Mouse (Mus musculus) bone marrow macrophage, adult 2 months (primary cell): ENCODE results near the gene Lysmd3. TPM values are rescaled to one million over a fixed set of nuclear protein-coding genes. Genes with fewer than 3 reads are reported as not detected.

Experiments used
- H3K27ac ChIP-seq: 2 replicates; pipeline ENCODE4 v1.5.1; 2012; ENCODE audit warnings: low read depth, low read length; ENCODE audit not compliant: insufficient read depth
- H3K4me1 ChIP-seq: 2 replicates; pipeline ENCODE4 v1.6.1; 2012; ENCODE audit warnings: low read length; ENCODE audit not compliant: control insufficient read depth, insufficient read depth
- H3K4me3 ChIP-seq: 2 replicates; pipeline ENCODE4 v1.5.1; 2012; ENCODE audit warnings: mild to moderate bottlenecking, low read length, moderate library complexity; ENCODE audit not compliant: insufficient read depth
- CTCF ChIP-seq: IDR thresholded peaks from 2 replicates; pipeline ENCODE4 v1.5.1; 2012; ENCODE audit warnings: low read depth, mild to moderate bottlenecking, low read length, moderate library complexity
- POLR2A ChIP-seq: IDR thresholded peaks from 2 replicates; pipeline ENCODE4 v1.6.1; 2012; ENCODE audit warnings: mild to moderate bottlenecking, low read depth, low read length, borderline replicate concordance
- polyA plus RNA-seq: library from polyadenylated mRNA; stranded (reverse); fragments of >200 nt; gene quantifications from 2 replicates; pipeline ENCODE4 v1.2.4, GENCODE M21; 2012; ENCODE audit not compliant: missing spikeins, insufficient read depth, insufficient read length

The Lysmd3 gene
- polyA plus RNA-seq, 1 experiment, result 18.9 TPM

DNA sequence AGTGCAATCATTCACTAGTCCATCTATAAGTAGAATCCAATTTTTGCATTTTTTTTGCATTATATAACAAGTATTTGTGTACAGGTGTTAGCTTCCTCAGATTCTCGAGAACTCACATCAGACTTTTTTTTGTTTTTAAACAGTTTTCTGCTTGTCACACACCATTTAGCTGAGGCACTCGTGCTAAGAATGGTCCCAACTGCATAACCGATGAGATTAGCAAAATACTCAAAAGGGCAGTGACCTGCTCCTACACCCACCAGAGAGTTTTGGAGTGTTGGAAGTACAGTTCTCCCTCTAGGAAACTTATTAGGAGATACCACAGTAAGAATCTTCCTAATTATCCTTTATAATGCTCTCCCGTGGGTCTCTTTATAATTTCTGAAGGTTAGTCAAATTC lies 52.3 kb downstream of the Lysmd3 start:
- no peak overlapping the region for H3K27ac ChIP-seq
- TF ChIP-seq POLR2A (no peak), CTCF (no peak)
- H3K4me1 ChIP-seq, result peaks cover 11% of the 10 kb centered on the region
- peak overlapping the region; percentile 62 for H3K4me3 ChIP-seq

DNA sequence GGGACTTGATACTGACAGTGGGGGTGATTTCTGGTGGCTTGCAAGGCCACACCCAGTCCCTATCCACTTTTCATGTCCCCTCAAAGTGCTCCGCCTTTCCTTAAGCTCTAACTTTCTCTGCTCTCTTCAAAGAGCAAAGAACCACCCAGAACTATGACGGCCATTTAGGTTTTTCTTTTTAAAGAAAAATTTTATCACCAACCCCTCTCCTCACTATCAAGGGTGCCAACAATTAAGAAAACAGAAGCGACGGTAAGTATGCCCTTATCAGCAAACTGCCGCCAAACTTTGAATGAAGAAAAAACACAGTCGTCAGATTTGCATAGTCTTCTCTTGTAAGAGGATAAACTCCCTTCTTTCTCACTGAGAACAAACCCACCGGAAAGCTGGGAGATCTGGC lies 52.8 kb downstream of the Lysmd3 start:
- Histone ChIP-seq H3K27ac (0 out of 2 replicates have a peak overlapping the region, but pooled peaks have one; percentile 19), H3K4me3 (peak overlapping the region; percentile 62), H3K4me1 (peaks cover 11% of the 10 kb centered on the region)
- TF ChIP-seq CTCF (no peak), POLR2A (no peak)

DNA sequence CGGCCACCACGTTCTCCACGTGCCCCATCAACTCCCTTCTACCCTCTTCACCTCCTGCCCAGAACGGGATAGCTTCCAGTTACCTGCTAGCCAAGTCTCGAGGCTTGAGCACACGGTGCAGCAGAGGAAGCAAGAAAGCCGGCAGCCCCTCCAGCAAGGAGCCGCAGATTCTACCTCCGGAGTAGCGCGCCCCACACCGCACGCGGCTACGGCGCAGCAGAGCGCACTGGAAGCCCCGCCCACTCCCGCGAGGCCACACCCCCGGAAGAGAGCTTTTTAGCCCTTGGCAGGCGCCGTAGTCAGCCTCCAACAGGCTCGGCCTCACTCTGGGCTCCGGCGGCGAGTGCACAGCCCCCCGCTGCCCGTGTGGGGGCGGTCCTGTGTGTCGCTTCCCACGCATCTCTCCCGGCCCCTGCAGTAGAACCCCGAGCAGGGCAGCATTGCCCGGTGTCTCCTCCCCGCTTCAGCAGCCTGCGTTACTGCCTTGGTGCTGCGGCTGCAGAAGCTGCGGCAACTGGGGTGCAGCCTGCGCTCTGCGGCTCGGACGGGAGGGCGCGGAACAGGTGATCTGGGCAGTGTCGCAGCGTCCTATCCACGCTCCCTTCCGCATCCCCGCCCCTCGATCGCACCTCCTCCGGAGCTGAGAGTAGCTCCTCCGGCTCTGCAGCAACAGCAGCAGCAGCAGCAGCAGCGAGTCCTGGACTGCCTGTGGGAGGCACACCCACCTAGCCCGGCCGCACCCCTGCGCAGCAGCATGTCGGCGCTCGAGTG lies 53.5 kb downstream of the Lysmd3 start, which contains the start of the genes Polr3g and Mblac2:
Gene Polr3g, minus strand, starts transcription at position 239 of the 771 bp plus-strand sequence.
Gene Mblac2, plus strand, starts transcription at position 567 of the 771 bp plus-strand sequence.
- Histone ChIP-seq H3K4me3 (peak within 1 kb of the TSS; percentile 62), H3K27ac (peak within 1 kb of the TSS; percentile 61), H3K4me1 (peaks cover 11% of the 10 kb centered on the region)
- TF ChIP-seq CTCF, result no peak
- TF ChIP-seq POLR2A, result no peak; the same call in 1 of the 2 replicates

DNA sequence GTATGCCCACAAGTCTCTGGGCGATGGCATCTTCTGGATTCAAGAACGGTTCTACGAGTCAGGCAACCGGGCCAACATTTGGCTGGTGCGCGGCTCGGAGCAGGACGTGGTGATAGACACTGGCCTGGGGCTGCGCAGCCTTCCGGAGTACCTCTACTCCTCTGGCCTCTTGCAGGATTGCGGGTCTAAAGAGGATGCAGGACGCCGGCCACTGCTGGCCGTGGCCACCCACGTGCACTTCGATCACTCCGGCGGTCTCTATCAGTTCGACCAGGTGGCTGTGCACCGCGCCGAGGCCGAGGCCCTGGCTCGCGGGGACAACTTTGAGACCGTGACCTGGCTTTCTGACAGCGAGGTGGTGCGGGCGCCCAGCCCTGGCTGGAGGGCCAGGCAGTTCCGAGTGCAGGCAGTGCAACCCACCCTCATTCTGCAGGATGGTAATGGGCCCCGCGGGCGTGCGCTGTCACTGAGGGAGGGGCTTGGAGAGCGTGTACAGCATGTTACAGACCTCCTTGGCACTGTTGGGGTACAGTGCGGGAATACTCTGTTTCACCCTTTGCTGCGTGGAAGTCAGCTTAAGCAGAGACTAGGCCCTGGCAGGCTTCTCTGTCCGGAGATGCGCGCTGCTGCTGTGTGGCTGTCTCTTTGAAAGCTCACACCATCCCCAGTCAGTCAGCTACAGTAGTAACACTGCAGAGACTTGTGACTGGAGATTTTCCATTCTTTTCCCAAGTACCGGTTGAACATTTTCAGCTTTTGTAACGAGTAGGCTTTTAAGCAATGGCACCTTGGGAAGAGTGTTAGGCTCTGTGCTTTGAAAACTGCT lies 54.3 kb downstream of the Lysmd3 start:
- Histone ChIP-seq H3K4me3 (peak overlapping the region; percentile 62), H3K4me1 (peaks cover 9% of the 10 kb centered on the region), H3K27ac (peak overlapping the region; percentile 10; the same call in 1 of the 2 replicates)
- TF ChIP-seq POLR2A (no peak), CTCF (no peak)

DNA sequence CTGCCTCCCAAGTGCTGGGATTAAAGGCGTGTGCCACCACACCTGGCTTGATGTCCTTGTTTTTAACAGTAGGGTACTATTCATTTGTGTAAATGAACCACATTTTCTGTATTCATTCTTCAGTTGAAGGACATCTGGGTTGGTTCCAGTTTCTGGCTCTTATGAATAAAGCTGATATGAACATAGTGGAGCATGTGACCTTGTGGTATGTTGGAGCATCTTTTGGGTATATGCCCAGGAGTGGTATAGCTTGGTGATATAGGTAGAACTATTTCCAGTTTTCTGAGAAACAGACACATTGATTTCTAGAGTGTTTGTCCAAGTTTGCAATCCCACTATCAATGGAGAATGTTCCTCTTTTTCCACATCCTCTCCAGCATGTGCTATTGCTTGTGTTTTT lies 56.4 kb downstream of the Lysmd3 start:
- Histone ChIP-seq H3K27ac (no peak overlapping the region), H3K4me1 (peaks cover 9% of the 10 kb centered on the region), H3K4me3 (no peak overlapping the region)
- no peak for TF ChIP-seq POLR2A
- TF ChIP-seq CTCF, result no peak

Other genes with a start within 250 kb of the Lysmd3 start
- gene Adgrv1, start 24.5 kb upstream of the Lysmd3 start, polyA plus RNA-seq, result 0.41 and 0.58 TPM in 2 replicates
- gene Polr3g, start 53.4 kb downstream of the Lysmd3 start, polyA plus RNA-seq, result 3.2 and 3.6 TPM in 2 replicates
- gene Mblac2, start 53.7 kb downstream of the Lysmd3 start, polyA plus RNA-seq, result 8.4 and 8.6 TPM in 2 replicates
- 93.8 and 107 TPM in 2 replicates for gene Cetn3, start 125.4 kb downstream of the Lysmd3 start, polyA plus RNA-seq